Mouse (Mus musculus) lung, adult 2 months (tissue): ENCODE data around the gene Gimap4.

Experiments
- CTCF ChIP-seq: fragments of 200-500 bp; IDR thresholded peaks from 2 replicates; pipeline ENCODE4 v1.5.1; 2011; ENCODE audit warnings: mild to moderate bottlenecking, low read length, control low read depth; ENCODE audit not compliant: insufficient read depth
- POLR2A ChIP-seq: fragments of 200-500 bp; IDR thresholded peaks from 2 replicates; pipeline ENCODE4 v1.6.1; 2011; ENCODE audit warnings: low read depth, mild to moderate bottlenecking, control low read depth, low read length, borderline replicate concordance; ENCODE audit errors: extremely low read depth

- TF ChIP-seq POLR2A (no peak), CTCF (no peak)
These were observed 43.4 kb downstream of the Gimap4 start for GRCm38 (mm10) chr6:48727761-48728160.
